ENCODE assay signal across 12 mouse cellular contexts in the genomic region with DNA sequence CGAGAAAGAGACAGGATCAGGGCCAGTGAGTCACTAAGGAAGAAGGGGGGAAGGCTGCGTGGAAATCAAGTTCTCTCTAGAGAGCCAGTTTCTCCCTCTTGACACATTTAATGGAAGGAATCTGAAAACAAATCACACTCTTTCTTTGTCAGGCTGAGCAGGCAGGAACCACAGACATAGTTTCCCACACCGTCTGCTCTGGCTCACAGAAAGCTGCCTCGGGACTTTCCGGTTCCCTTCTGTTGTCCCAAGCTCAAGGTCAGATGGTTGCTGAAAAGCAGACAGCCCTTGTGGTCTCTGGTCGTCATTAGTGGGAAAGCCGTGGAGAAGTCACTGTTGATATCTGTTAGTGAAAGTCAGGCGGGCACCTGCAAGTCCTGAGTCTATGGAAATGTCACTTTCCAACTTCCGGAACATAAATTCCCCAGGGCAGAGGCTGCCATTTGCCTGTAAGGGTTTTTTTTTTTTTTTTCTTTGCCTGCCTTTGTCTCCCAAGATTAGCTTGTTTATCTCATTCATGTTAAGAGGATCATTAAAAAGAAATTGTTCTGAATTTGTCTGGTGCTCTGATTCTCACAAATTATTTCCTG. TPM values are rescaled to one million over a fixed set of nuclear protein-coding genes. Genes with fewer than 3 reads are reported as not detected.
A peak's percentile ranks its signal among the peaks of the same experiment; 100 is the strongest.
DNase-seq lines count a peak whose midpoint lies in the region; ATAC-seq and TF ChIP-seq lines count a peak whose summit lies in the region.
"Had no signal": no experiment of that assay in that cellular context is flagged by ENCODE, and none has a peak within 500 bp of the region (broad histone marks: within the 10 kb centered on the region; RNA-seq: fewer than 3 reads in every experiment).

No protein-coding gene starts in this region.

- H3K9me3 ChIP-seq in liver, embryonic 13.5 days (replicated peaks), result no peaks in the 10 kb centered on the region
- no peaks in the 10 kb centered on the region for H3K9me3 ChIP-seq in heart, embryonic 14.5 days (ENCODE audit: control insufficient read depth, low read length)
- no peaks in the 10 kb centered on the region for H3K9me3 ChIP-seq in limb, embryonic 10.5 days (replicated peaks)
- no peaks in the 10 kb centered on the region; the same call in 1 of the 2 replicates for H3K9me3 ChIP-seq in midbrain, embryonic 16.5 days (replicated peaks; ENCODE audit: control insufficient read depth, low read length, poor library complexity, severe bottlenecking)
- H3K9me3 ChIP-seq: midbrain, embryonic 12.5 days had no signal

- 0 out of 2 replicates have a peak, but pooled peaks cover 5% of the 10 kb centered on the region for H3K4me1 ChIP-seq in liver, embryonic 13.5 days (replicated peaks)
- H3K4me1 ChIP-seq in heart, embryonic 14.5 days (ENCODE audit: control insufficient read depth in 2 of 2, insufficient read depth in 2 of 2, low read length in 2 of 2), result peaks cover 13 to 18% of the 10 kb centered on the region in 2 experiments
- peaks cover 19% of the 10 kb centered on the region for H3K4me1 ChIP-seq in limb, embryonic 10.5 days
- no peaks in the 10 kb centered on the region for H3K4me1 ChIP-seq in midbrain, embryonic 16.5 days (ENCODE audit: control insufficient read depth, insufficient read depth, low read length)
- H3K4me1 ChIP-seq: midbrain, embryonic 12.5 days had no signal

- TF ChIP-seq CTCF in layer of hippocampus, adult 2 months (conservative IDR thresholded peaks at IDR 0.05), result no peak

- H3K27ac ChIP-seq in liver, embryonic 13.5 days, result 0 out of 2 replicates have a peak overlapping the region, but pooled peaks have one; percentile 29
- peak overlapping the region; percentile 74 to 84 for H3K27ac ChIP-seq in heart, embryonic 14.5 days (replicated peaks in 1 of 2; ENCODE audit: control insufficient read depth in 1 of 2, insufficient read depth in 1 of 2, low read depth in 2 of 2, low read length in 2 of 2)
- H3K27ac ChIP-seq in limb, embryonic 10.5 days, result peak overlapping the region; percentile 43; the same call in 1 of the 2 replicates
- H3K27ac ChIP-seq in midbrain, embryonic 16.5 days (ENCODE audit: low read length), result no peak overlapping the region
- no peak overlapping the region for H3K27ac ChIP-seq in layer of hippocampus, adult 2 months
- H3K27ac ChIP-seq: midbrain, embryonic 12.5 days had no signal

- no peaks in the 10 kb centered on the region for H3K36me3 ChIP-seq in liver, embryonic 13.5 days
- no peaks in the 10 kb centered on the region for H3K36me3 ChIP-seq in heart, embryonic 14.5 days (ENCODE audit: control insufficient read depth, insufficient read depth, low read length)
- no peaks in the 10 kb centered on the region for H3K36me3 ChIP-seq in limb, embryonic 10.5 days
- no peaks in the 10 kb centered on the region for H3K36me3 ChIP-seq in midbrain, embryonic 16.5 days (ENCODE audit: control insufficient read depth, insufficient read depth, low read length)
- H3K36me3 ChIP-seq: midbrain, embryonic 12.5 days had no signal

- H3K4me3 ChIP-seq in liver, embryonic 13.5 days (replicated peaks), result no peak overlapping the region
- H3K4me3 ChIP-seq in heart, embryonic 14.5 days (ENCODE audit: control insufficient read depth in 1 of 2, insufficient read depth in 1 of 2, low read depth in 1 of 2, low read length in 2 of 2), result no peak overlapping the region
- H3K4me3 ChIP-seq in limb, embryonic 10.5 days, result no peak overlapping the region
- no peak overlapping the region for H3K4me3 ChIP-seq in midbrain, embryonic 16.5 days (ENCODE audit: low read depth, low read length)
- H3K4me3 ChIP-seq in layer of hippocampus, adult 2 months, result no peak overlapping the region
- H3K4me3 ChIP-seq: midbrain, embryonic 12.5 days had no signal

- no peak overlapping the region for H3K4me2 ChIP-seq in liver, embryonic 13.5 days
- H3K4me2 ChIP-seq in heart, embryonic 14.5 days (ENCODE audit: low read length), result no peak overlapping the region
- no peak overlapping the region for H3K4me2 ChIP-seq in midbrain, embryonic 16.5 days (ENCODE audit: low read length)
- H3K4me2 ChIP-seq: midbrain, embryonic 12.5 days had no signal

- WGBS in liver, embryonic 13.5 days (ENCODE audit: insufficient replicate concordance), result 42% methylated on average over 9 of the region's 9 CpGs
- WGBS in heart, embryonic 14.5 days, result 21% methylated on average over 9 of the region's 9 CpGs
- 69% methylated on average over 9 of the region's 9 CpGs for WGBS in limb, embryonic 10.5 days
- 61% methylated on average over 9 of the region's 9 CpGs for WGBS in midbrain, embryonic 16.5 days

- no peak for ATAC-seq in liver, embryonic 13.5 days (ENCODE audit: low read depth)
- 0 out of 2 replicates have a peak, but pooled peaks have one; percentile 24 for ATAC-seq in heart, embryonic 14.5 days (ENCODE audit: insufficient number of reproducible peaks, insufficient read depth, low FRiP score, low read depth)
- ATAC-seq in midbrain, embryonic 16.5 days, result no peak

- no peak for DNase-seq in liver, embryonic 13.5 days
- DNase-seq in liver, result no peak
- DNase-seq in adrenal gland, postnatal 10 days, result peak; percentile 45
- DNase-seq in limb, embryonic 10.5 days (ENCODE audit: low spot score), result no peak
- no peak for DNase-seq in layer of hippocampus, adult 2 months (ENCODE audit: low spot score in 2 of 2)
- no peak for DNase-seq in cerebellum, adult 18-20 months
- DNase-seq: cerebellum, adult 9-10 months; layer of hippocampus, postnatal 36 days; thymus, postnatal 4 days had no signal

- no peak overlapping the region for H3K9ac ChIP-seq in liver, embryonic 13.5 days
- peak overlapping the region; percentile 38; the same call in 1 of the 2 replicates for H3K9ac ChIP-seq in heart, embryonic 14.5 days (ENCODE audit: low read length)
- no peak overlapping the region for H3K9ac ChIP-seq in midbrain, embryonic 16.5 days (ENCODE audit: low read depth, low read length)
- H3K9ac ChIP-seq: midbrain, embryonic 12.5 days had no signal

- no peaks in the 10 kb centered on the region for H3K27me3 ChIP-seq in liver, embryonic 13.5 days
- H3K27me3 ChIP-seq in heart, embryonic 14.5 days (ENCODE audit: control insufficient read depth, insufficient read depth, low read length), result no peaks in the 10 kb centered on the region
- H3K27me3 ChIP-seq in limb, embryonic 10.5 days (ENCODE audit: low read depth, poor library complexity, severe bottlenecking), result no peaks in the 10 kb centered on the region
- H3K27me3 ChIP-seq in midbrain, embryonic 16.5 days (ENCODE audit: control insufficient read depth, insufficient read depth, low read depth, low read length), result no peaks in the 10 kb centered on the region; the same call in 1 of the 2 replicates

RNA-seq across cellular contexts. Expression of a gene that starts 10.9 kb away (rescaled TPM):
- polyA plus RNA-seq in liver, embryonic 13.5 days (2015; fragmentation: Nextera tagmentation; extraction: Ambion mirVana), result 0.35 and 0.66 TPM in 2 replicates
- total RNA-seq in adrenal gland, postnatal 10 days (2021), result 1 to 10 TPM; 1.8 to 2.7 TPM
- polyA plus RNA-seq in heart, embryonic 14.5 days (2014; fragmentation: Nextera tagmentation; extraction: Ambion mirVana), result 3.6 and 3.9 TPM in 2 replicates
- polyA plus RNA-seq in limb, embryonic 10.5 days (2016; fragmentation: Nextera tagmentation; extraction: Ambion mirVana), result 1.7 and 2.3 TPM in 2 replicates
- 0.93 and 1.7 TPM in 2 replicates for polyA plus RNA-seq in midbrain, embryonic 16.5 days (2015; fragmentation: Nextera tagmentation; extraction: Ambion mirVana)
- total RNA-seq in layer of hippocampus, adult 2 months (2021), result 1 to 10 TPM in 1 of 2 experiments, under 1 TPM in 1; 0.96 to 1.7 TPM

Comparison
In these comparisons a context has a peak if more than half of its experiments do, and no peak if none do; other contexts are left out.
1. H3K27ac ChIP-seq: peak in liver, embryonic 13.5 days (single experiment), heart, embryonic 14.5 days (2 of 2) and limb, embryonic 10.5 days (single experiment); none in midbrain, embryonic 16.5 days (single experiment) and layer of hippocampus, adult 2 months (single experiment).